Mouse (Mus musculus) hindbrain, embryonic 13.5 days (tissue): ENCODE data around the gene Ormdl2. TPM values are rescaled to one million over a fixed set of nuclear protein-coding genes. Genes with fewer than 3 reads are reported as not detected.

Experiments
- ATAC-seq: fragments of 200-750 bp; cut with Nextera tagmentation; 2 replicates; pipeline ENCODE4 v1.8.0; 2017; ENCODE audit warnings: moderate TSS enrichment; ENCODE audit not compliant: low FRiP score
- H3K27ac ChIP-seq: fragments of 300-500 bp; sonication (generic); 2 replicates; pipeline ENCODE4 v1.5.1; 2015; ENCODE audit warnings: inconsistent platforms, mild to moderate bottlenecking, moderate library complexity
- H3K27me3 ChIP-seq: fragments of 300-500 bp; sonication (generic); 2 replicates; pipeline ENCODE4 v1.6.1; 2015; ENCODE audit warnings: mild to moderate bottlenecking, inconsistent platforms
- H3K36me3 ChIP-seq: fragments of 300-500 bp; sonication (generic); 2 replicates; pipeline ENCODE4 v1.6.1; 2015; ENCODE audit warnings: mild to moderate bottlenecking, inconsistent platforms
- H3K4me1 ChIP-seq: fragments of 300-500 bp; sonication (generic); replicated peaks from 2 replicates; pipeline ENCODE4 v1.6.1; 2015; ENCODE audit warnings: inconsistent platforms
- H3K4me2 ChIP-seq: fragments of 300-500 bp; sonication (generic); 2 replicates; pipeline ENCODE4 v1.6.1; 2015; ENCODE audit warnings: inconsistent platforms, mild to moderate bottlenecking, moderate library complexity
- H3K4me3 ChIP-seq: fragments of 300-500 bp; sonication (generic); 2 replicates; pipeline ENCODE4 v1.5.1; 2015; ENCODE audit warnings: mild to moderate bottlenecking, inconsistent platforms
- H3K9ac ChIP-seq: fragments of 300-500 bp; sonication (generic); 2 replicates; pipeline ENCODE4 v1.6.1; 2015; ENCODE audit warnings: mild to moderate bottlenecking, inconsistent platforms
- H3K9me3 ChIP-seq: fragments of 300-500 bp; sonication (generic); 2 replicates; pipeline ENCODE4 v1.6.1; 2016; ENCODE audit warnings: inconsistent platforms
- WGBS: fragments of 180-500 bp; shearing (Covaris S2); methylation state at CpG from one replicate; pipeline ENCODE4 v1.1.7; 2015; 5-methylcytosine and 5-hydroxymethylcytosine counted together
- polyA plus RNA-seq: library from polyadenylated mRNA; unstranded; fragments of >200 nt; fragmentation: Nextera tagmentation; extraction: Ambion mirVana; gene quantifications from 2 replicates; pipeline ENCODE4 v1.2.1, GENCODE M21; 2015

Gene Ormdl2
- polyA plus RNA-seq, 1 experiment from 2014 or later, result 34.4 TPM

DNA sequence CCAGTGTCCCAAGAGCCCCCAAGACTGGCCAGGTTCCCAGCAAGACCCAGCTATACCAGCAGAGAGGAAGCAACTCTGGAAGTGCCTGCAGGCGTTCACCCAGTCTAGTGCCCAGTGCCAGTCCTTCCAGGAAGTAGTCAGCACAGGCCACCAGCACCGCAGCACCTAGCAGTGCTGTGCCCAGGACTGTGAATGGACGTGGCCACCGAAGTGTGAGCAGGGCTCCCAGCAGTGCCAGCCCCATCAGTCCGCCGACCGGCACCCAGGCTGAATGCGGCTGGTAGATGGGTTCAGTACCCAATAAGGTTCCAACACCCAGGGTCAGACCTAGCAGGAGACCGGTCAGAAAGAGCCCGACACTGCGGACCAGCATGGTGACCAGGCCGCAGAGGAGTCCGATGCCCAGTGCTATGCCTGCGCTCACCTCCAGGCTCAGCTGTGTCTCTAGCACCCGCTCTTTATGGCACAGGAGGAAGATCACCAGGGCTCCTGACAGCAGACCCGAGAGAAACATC is 19.4 kb downstream of the Ormdl2 start:
- WGBS, result 87% methylated on average over 16 of the region's 16 CpGs
- no peak for ATAC-seq
- no peak overlapping the region for H3K27ac ChIP-seq

DNA sequence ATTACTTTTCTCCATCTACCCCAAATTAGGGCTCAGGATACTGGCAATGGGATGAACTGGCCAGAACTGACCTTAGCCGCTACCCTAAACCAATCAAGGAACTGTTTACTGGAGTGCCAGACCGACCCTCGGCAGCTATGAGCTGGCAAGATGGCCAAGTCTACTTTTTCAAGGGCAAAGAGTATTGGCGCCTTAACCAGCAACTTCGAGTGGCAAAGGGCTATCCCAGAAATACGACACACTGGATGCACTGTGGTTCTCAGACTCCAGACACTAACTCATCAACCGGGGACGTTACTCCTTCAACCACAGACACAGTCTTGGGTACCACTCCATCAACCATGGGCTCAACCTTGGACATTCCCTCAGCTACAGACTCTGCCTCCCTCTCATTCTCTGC is 22.8 kb downstream of the Ormdl2 start:
- no peak for ATAC-seq
- Histone ChIP-seq H3K4me1 (peaks cover 20% of the 10 kb centered on the region), H3K27ac (no peak overlapping the region), H3K9me3 (no peaks in the 10 kb centered on the region), H3K4me3 (no peak overlapping the region), H3K4me2 (no peak overlapping the region), H3K36me3 (peaks cover 35% of the 10 kb centered on the region), H3K9ac (no peak overlapping the region), H3K27me3 (no peaks in the 10 kb centered on the region)
- WGBS, result 95% methylated on average over 8 of the region's 8 CpGs

More for the DNA sequence above, 19.4 kb downstream of the Ormdl2 start:
- Histone ChIP-seq H3K9ac (0 out of 2 replicates have a peak overlapping the region, but pooled peaks have one; percentile 92), H3K27me3 (no peaks in the 10 kb centered on the region), H3K9me3 (no peaks in the 10 kb centered on the region), H3K4me2 (no peak overlapping the region), H3K4me1 (peaks cover 37% of the 10 kb centered on the region), H3K4me3 (no peak overlapping the region), H3K36me3 (peaks cover 39% of the 10 kb centered on the region)

DNA sequence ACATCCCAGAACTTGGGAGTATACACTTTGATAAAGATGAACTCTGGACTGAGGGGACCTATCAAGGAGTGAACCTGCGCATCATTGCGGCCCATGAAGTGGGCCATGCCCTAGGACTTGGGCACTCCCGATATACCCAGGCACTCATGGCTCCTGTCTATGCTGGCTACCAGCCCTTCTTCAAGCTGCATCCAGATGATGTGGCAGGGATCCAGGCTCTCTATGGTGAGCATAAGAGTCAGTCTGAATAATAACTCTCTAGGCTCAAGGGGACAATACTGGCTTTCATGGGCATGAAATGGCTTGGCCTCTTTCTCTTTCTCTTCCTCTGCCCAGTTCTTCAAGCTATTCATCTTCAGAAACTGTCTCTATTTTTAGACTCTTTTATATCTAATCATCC is 25.9 kb downstream of the Ormdl2 start:
- Histone ChIP-seq H3K36me3 (peaks cover 19% of the 10 kb centered on the region), H3K4me2 (no peak overlapping the region), H3K9me3 (no peaks in the 10 kb centered on the region), H3K4me1 (no peaks in the 10 kb centered on the region), H3K27me3 (no peaks in the 10 kb centered on the region), H3K9ac (no peak overlapping the region), H3K4me3 (no peak overlapping the region), H3K27ac (no peak overlapping the region)
- ATAC-seq, result no peak
- 95% methylated on average over 3 of the region's 3 CpGs for WGBS

DNA sequence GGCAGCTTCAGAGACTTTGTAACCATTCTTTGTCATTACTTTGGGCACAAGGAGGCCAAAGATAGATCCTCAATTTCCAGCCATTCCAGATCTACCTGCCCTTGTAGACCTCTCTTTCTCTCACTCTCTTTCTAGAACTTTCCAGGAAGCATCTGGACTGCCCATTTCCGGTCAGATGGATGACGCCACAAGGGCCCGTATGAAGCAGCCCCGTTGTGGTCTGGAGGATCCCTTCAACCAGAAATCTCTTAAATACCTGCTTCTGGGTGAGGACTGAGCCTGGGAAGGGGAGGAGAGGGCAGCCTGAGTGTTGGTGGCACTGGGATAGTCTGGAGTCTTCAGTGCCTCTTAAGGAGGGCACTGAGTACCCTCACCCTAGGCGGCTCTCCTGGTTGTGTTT is 27.1 kb downstream of the Ormdl2 start:
- no peak for ATAC-seq
- Histone ChIP-seq H3K4me3 (no peak overlapping the region), H3K27ac (no peak overlapping the region), H3K9me3 (no peaks in the 10 kb centered on the region), H3K36me3 (peaks cover 11% of the 10 kb centered on the region), H3K27me3 (no peaks in the 10 kb centered on the region), H3K4me1 (no peaks in the 10 kb centered on the region), H3K4me2 (no peak overlapping the region), H3K9ac (no peak overlapping the region)
- 93% methylated on average over 5 of the region's 5 CpGs for WGBS

DNA sequence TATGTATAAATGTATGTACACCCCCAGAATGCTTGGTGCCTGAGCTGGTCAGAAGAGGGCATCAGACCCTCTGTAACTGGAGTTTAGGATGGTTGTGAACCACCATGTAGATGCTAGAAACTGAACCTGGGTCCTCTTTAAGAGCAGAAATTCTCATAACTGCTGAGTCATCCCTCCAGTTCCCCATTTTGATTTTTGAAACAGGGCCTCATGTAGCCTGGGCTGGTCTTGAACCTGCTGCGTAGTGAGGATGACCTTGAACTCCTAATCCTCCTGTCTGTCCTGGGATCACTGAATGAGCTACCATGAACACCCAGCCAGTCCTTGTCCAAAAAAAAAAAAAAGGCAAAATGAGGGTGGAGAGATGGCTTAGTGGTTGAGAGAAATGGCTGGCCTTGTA is 28.2 kb downstream of the Ormdl2 start:
- no peaks in the 10 kb centered on the region for H3K27me3 ChIP-seq
- H3K4me3 ChIP-seq, result no peak overlapping the region
- no peak overlapping the region for H3K4me2 ChIP-seq
- peaks cover 3% of the 10 kb centered on the region for H3K36me3 ChIP-seq
- no peak for ATAC-seq
- no peak overlapping the region for H3K27ac ChIP-seq
- no peaks in the 10 kb centered on the region for H3K4me1 ChIP-seq
- no peak overlapping the region for H3K9ac ChIP-seq
- 93% methylated on average over 1 of the region's 1 CpGs for WGBS
- no peaks in the 10 kb centered on the region for H3K9me3 ChIP-seq

DNA sequence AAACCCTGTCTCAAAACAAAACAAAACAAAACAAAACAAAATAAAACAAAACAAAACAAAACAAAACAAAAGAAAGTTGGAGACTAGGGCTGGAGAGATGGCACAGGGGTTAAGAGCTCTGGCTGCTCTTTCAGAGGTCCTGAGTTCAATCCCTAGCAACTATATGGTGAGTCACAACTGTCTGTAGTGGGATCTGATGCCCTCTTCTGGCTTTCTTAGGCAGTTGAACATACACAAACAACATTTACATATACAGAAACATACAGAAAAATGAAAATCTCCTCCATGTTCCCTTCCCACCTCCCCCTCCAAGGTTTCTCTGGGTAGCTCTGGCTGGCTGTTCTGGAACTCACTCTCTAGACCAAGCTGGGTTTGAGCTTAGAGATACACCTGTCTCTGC is 29.4 kb downstream of the Ormdl2 start:
- no peaks in the 10 kb centered on the region for H3K27me3 ChIP-seq
- no peaks in the 10 kb centered on the region for H3K4me1 ChIP-seq
- H3K4me3 ChIP-seq, result no peak overlapping the region
- no peaks in the 10 kb centered on the region for H3K9me3 ChIP-seq
- ATAC-seq, result no peak
- H3K9ac ChIP-seq, result no peak overlapping the region
- no peaks in the 10 kb centered on the region for H3K36me3 ChIP-seq
- no peak overlapping the region for H3K27ac ChIP-seq
- H3K4me2 ChIP-seq, result no peak overlapping the region

DNA sequence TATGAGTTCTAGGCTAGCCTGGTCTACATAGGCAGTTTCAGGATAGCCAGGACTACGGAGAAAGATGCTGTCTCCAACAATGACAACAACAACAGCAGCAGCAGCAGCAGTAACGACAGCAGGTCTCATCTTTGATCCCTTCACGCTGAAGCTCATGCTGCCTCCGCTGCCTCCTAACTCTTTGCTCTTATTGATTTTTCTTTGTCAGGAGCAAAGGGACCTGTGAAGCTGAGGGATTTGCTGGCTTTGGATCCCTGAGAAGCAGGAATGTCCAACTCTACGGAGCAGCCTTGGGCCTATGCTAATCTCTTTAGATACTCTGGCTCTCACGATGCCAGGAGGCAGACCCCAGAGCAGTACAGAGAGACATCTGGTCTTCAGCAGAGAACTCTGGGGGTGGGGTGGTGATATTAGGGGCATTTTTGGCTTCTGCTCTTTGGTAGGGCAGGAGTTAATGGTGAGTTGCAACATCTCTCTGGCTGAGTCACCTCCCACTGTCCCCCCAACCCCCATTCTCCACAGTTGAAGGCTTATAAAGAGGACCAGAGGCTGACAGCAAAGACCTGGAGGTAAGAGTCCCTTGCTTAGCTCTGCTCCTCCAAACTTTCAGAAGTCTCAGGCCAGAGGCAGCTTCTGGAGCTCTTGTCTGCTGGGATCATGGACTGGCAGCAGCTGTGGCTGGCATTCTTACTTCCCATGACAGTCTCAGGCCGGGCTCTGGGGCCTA is 30.9 kb downstream of the Ormdl2 start, which contains the start of gene Mmp19:
Mmp19 (plus strand) TSS at position 513 of the 727 bp plus-strand sequence.
- no peaks in the 10 kb centered on the region for H3K4me1 ChIP-seq
- H3K27me3 ChIP-seq, result no peaks in the 10 kb centered on the region
- no peak within 1 kb of the TSS for H3K4me2 ChIP-seq
- H3K36me3 ChIP-seq, result no peaks in the 10 kb centered on the region
- ATAC-seq, result no peak
- no peaks in the 10 kb centered on the region for H3K9me3 ChIP-seq
- WGBS, result 70% methylated on average over 7 of the region's 7 CpGs
- H3K27ac ChIP-seq, result no peak within 1 kb of the TSS
- H3K4me3 ChIP-seq, result no peak within 1 kb of the TSS
- H3K9ac ChIP-seq, result no peak within 1 kb of the TSS

DNA sequence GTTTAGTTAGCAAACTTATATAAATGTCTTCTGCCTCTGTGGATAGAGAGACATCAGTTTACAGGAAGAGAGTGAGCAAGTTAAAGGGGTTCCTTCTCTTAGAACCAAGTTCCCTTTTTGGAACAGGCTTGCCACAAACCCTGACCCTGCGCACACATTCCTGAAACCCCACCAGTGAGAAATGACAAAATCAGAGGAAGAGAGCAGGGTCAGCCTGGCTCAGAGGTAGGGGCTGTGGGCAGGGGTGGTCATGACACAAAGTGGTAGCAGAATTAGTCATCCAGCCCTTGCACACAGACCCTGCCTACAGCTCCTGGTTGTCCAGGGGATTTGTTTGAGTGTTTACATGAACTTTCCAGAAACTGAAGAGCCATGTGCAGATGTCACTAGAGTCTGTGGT is 41.2 kb downstream of the Ormdl2 start:
- H3K9ac ChIP-seq, result no peak overlapping the region
- H3K4me2 ChIP-seq, result no peak overlapping the region
- H3K9me3 ChIP-seq, result peaks cover 15% of the 10 kb centered on the region
- no peak overlapping the region for H3K4me3 ChIP-seq
- 96% methylated on average over 1 of the region's 1 CpGs for WGBS
- no peak overlapping the region for H3K27ac ChIP-seq
- H3K27me3 ChIP-seq, result no peaks in the 10 kb centered on the region
- no peak for ATAC-seq
- no peaks in the 10 kb centered on the region for H3K36me3 ChIP-seq
- H3K4me1 ChIP-seq, result no peaks in the 10 kb centered on the region

DNA sequence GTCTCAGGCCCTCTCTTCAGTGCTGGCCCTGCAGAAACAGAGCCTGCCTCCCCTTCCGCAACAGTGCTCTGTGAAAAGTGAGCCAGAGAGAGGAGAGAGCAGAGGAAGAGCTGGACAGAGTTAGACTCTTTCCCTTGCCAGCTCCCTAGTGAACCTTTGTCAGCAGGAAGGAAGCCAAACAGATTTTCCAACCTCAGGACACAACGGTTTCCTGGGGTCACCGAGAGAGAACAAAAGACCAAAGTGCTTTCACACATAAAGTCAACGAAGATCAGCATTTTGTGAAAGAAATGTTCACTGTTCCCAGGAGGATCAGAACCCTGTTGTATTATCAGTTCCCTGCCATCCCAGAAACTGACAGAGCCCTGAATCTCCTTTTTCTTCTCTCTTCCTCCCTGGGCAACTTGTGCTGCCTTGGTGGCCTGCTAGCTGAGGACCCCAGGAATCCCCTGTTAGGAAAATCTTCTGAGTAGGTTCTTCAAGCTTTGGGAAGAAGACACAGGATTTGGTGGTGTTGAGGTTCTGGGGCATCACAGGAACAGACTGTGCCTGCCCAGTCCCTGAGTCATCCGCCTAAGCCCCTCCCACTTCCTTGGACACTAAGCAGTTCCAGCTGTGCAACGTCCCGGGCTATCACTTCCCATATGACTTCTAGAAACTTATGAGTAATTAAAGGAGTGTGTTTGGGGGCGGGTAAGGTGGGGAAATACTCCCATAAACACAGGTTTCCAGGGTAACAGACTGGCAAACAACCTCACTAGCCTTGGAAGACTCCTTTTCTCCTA is 42.2 kb downstream of the Ormdl2 start:
- no peak overlapping the region for H3K9ac ChIP-seq
- H3K4me2 ChIP-seq, result no peak overlapping the region
- H3K9me3 ChIP-seq, result peaks cover 8% of the 10 kb centered on the region
- ATAC-seq, result no peak
- 42% methylated on average over 8 of the region's 8 CpGs for WGBS
- no peaks in the 10 kb centered on the region for H3K36me3 ChIP-seq
- no peaks in the 10 kb centered on the region for H3K27me3 ChIP-seq
- peak overlapping the region; percentile 35; the same call in 1 of the 2 replicates for H3K27ac ChIP-seq
- H3K4me3 ChIP-seq, result no peak overlapping the region
- H3K4me1 ChIP-seq, result no peaks in the 10 kb centered on the region

DNA sequence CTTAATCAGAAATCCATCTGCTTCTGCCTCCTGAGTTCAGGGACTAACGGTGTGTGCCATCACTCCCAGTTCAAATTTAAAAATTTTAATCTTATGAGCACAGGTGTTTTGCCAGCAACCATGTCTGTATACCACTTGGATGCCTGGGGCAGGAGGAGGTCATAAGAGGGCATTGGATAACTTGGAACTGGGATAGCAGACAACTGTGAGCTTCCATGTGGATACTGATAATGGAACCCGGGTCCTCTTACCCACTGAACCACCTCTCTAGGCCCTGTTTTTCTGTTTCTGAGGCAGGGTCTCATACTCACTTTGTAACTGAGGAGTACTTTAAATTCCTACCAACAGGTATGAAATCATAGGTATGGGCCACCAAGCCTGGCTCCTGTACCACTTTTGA is 43.0 kb downstream of the Ormdl2 start:
- H3K9ac ChIP-seq, result no peak overlapping the region
- H3K4me2 ChIP-seq, result no peak overlapping the region
- H3K27me3 ChIP-seq, result no peaks in the 10 kb centered on the region
- no peaks in the 10 kb centered on the region for H3K4me1 ChIP-seq
- no peak overlapping the region for H3K27ac ChIP-seq
- 0 out of 2 replicates have a peak, but pooled peaks cover under 1% of the 10 kb centered on the region for H3K9me3 ChIP-seq
- no peak overlapping the region for H3K4me3 ChIP-seq
- 90% methylated on average over 2 of the region's 2 CpGs for WGBS
- ATAC-seq, result no peak
- H3K36me3 ChIP-seq, result no peaks in the 10 kb centered on the region

DNA sequence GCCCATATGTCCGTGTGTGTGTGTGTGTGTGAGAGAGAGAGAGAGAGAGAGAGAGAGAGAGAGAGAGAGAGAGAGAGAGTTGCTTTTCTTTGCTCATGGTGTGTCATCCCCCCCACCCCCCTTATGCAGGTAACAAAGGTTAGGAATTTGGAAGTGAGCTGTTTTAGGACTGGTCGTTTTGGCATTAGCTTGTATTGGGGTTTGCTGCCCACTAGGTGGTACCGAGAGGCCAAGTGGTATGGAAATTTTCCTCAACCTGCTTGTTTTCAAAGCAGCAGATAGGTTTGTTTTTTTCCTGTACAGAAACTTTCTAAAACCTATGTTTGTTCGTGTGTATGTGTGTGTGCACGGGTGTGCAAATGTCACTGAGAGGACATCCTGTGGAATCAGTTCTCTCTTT is 47.8 kb downstream of the Ormdl2 start:
- H3K4me1 ChIP-seq, result no peaks in the 10 kb centered on the region
- peaks cover 5% of the 10 kb centered on the region; the same call in 1 of the 2 replicates for H3K36me3 ChIP-seq
- WGBS, result 34% methylated on average over 5 of the region's 5 CpGs
- no peak for ATAC-seq
- no peaks in the 10 kb centered on the region for H3K27me3 ChIP-seq
- H3K4me2 ChIP-seq, result no peak overlapping the region
- no peaks in the 10 kb centered on the region for H3K9me3 ChIP-seq
- no peak overlapping the region for H3K4me3 ChIP-seq
- no peak overlapping the region for H3K9ac ChIP-seq
- no peak overlapping the region for H3K27ac ChIP-seq

DNA sequence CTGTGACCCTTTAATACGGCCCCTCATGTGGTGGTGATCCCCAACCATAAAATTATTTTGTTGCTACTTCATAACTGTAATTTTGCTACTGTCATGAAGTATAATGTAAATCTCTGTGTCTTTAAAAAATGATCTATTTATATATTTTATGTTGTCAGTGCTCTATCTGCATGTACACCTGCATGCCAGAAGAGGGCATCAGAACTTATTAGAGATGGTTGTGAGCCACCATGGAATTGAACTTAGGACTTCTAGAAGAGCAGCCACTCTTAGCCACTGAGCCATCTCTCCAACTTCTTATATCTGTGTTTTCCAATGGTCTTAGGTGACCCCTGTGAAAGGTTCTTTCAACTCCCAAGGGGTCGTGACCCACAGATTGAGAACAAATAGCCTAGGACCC is 48.5 kb downstream of the Ormdl2 start:
- no peak overlapping the region for H3K4me2 ChIP-seq
- no peaks in the 10 kb centered on the region for H3K9me3 ChIP-seq
- no peaks in the 10 kb centered on the region for H3K27me3 ChIP-seq
- peaks cover 6% of the 10 kb centered on the region for H3K36me3 ChIP-seq
- no peak overlapping the region for H3K4me3 ChIP-seq
- no peaks in the 10 kb centered on the region for H3K4me1 ChIP-seq
- WGBS, result 90% methylated on average over 2 of the region's 2 CpGs
- ATAC-seq, result no peak
- H3K27ac ChIP-seq, result no peak overlapping the region
- no peak overlapping the region for H3K9ac ChIP-seq
